Mouse (Mus musculus): ENCODE measurements around the gene Prkci. TPM values are rescaled to one million over a fixed set of nuclear protein-coding genes. Genes with fewer than 3 reads are reported as not detected.

Gene Prkci
- total RNA-seq, 4 experiments from 2014 or later, result 50.3 to 65.1 (median 57.8) TPM

GRCm38 (mm10) chr3:31042992-31043391, 47.4 kb downstream of the Prkci start:
- DNase-seq (ENCODE audit: low spot score in 2 of 2), result no peak

- no peak for DNase-seq (ENCODE audit: low spot score in 2 of 2)
Observed at GRCm38 (mm10) chr3:31047263-31047662, 51.7 kb downstream of the Prkci start.

- no peak for DNase-seq (ENCODE audit: low spot score in 2 of 2)
Observed at GRCm38 (mm10) chr3:31049087-31049486, 53.5 kb downstream of the Prkci start.

- DNase-seq (ENCODE audit: low spot score in 2 of 2), result no peak
Observed at GRCm38 (mm10) chr3:31050375-31050774, 54.8 kb downstream of the Prkci start.

GRCm38 (mm10) chr3:31051730-31052129, 56.2 kb downstream of the Prkci start:
- no peak for DNase-seq (ENCODE audit: low spot score in 2 of 2)

- DNase-seq (ENCODE audit: low spot score in 2 of 2), result no peak
Observed at GRCm38 (mm10) chr3:31053191-31053590, 57.6 kb downstream of the Prkci start.

- DNase-seq (ENCODE audit: low spot score in 2 of 2), result no peak
Observed at GRCm38 (mm10) chr3:31054888-31055287, 59.3 kb downstream of the Prkci start.

GRCm38 (mm10) chr3:31056047-31056650, 60.6 kb downstream of the Prkci start:
- no peak for DNase-seq (ENCODE audit: low spot score in 2 of 2)

- peak; percentile 31 to 65 for DNase-seq (ENCODE audit: low spot score in 2 of 2)
Observed at GRCm38 (mm10) chr3:31056651-31057627, 61.4 kb downstream of the Prkci start.

GRCm38 (mm10) chr3:31060745-31061102, 65.2 kb downstream of the Prkci start:
- DNase-seq (ENCODE audit: low spot score in 2 of 2), result no peak

GRCm38 (mm10) chr3:31061103-31061785, 65.7 kb downstream of the Prkci start:
- DNase-seq (ENCODE audit: low spot score in 2 of 2), result no peak

GRCm38 (mm10) chr3:31061786-31062120, 66.2 kb downstream of the Prkci start:
- DNase-seq (ENCODE audit: low spot score in 2 of 2), result no peak

- DNase-seq (ENCODE audit: low spot score in 2 of 2), result no peak
Observed at GRCm38 (mm10) chr3:31062325-31062724, 66.8 kb downstream of the Prkci start.

- DNase-seq (ENCODE audit: low spot score in 2 of 2), result peak in 1 of 2 experiments; percentile 45
Observed at GRCm38 (mm10) chr3:31068482-31068881, 72.9 kb downstream of the Prkci start.

GRCm38 (mm10) chr3:31071804-31072203, 76.3 kb downstream of the Prkci start:
- DNase-seq (ENCODE audit: low spot score in 2 of 2), result no peak

- no peak for DNase-seq (ENCODE audit: low spot score in 2 of 2)
Observed at GRCm38 (mm10) chr3:31075808-31076207, 80.3 kb downstream of the Prkci start.

- no peak for DNase-seq (ENCODE audit: low spot score in 2 of 2)
Observed at GRCm38 (mm10) chr3:31077068-31077703, 81.6 kb downstream of the Prkci start.

- no peak for DNase-seq (ENCODE audit: low spot score in 2 of 2)
Observed at GRCm38 (mm10) chr3:31079450-31079849, 83.9 kb downstream of the Prkci start.

- no peak for DNase-seq (ENCODE audit: low spot score in 2 of 2)
Observed at GRCm38 (mm10) chr3:31080791-31081502, 85.4 kb downstream of the Prkci start.

GRCm38 (mm10) chr3:31082838-31083506, 87.4 kb downstream of the Prkci start:
- DNase-seq (ENCODE audit: low spot score in 2 of 2), result no peak

All from left cerebral cortex, adult 8-10 months (tissue).